Mouse (Mus musculus) forebrain, embryonic 15.5 days (tissue): ENCODE data around the gene Gm10778. TPM values are rescaled to one million over a fixed set of nuclear protein-coding genes. Genes with fewer than 3 reads are reported as not detected.

ENCODE experiments used
- ATAC-seq: fragments of 200-750 bp; cut with Nextera tagmentation; replicated peaks from 2 replicates; pipeline ENCODE4 v1.8.0; 2017; ENCODE audit warnings: mild to moderate bottlenecking, moderate TSS enrichment, moderate library complexity
- H3K27ac ChIP-seq: fragments of 300-500 bp; sonication (generic); replicated peaks from 2 replicates; pipeline ENCODE4 v1.5.1; 2015; ENCODE audit warnings: mild to moderate bottlenecking, inconsistent platforms
- H3K27me3 ChIP-seq: fragments of 300-500 bp; sonication (generic); 2 replicates; pipeline ENCODE4 v1.6.1; 2015; ENCODE audit warnings: inconsistent platforms
- H3K36me3 ChIP-seq: fragments of 300-500 bp; sonication (generic); 2 replicates; pipeline ENCODE4 v1.6.1; 2015; ENCODE audit warnings: mild to moderate bottlenecking, inconsistent platforms
- H3K4me1 ChIP-seq: fragments of 300-500 bp; sonication (generic); 2 replicates; pipeline ENCODE4 v1.6.1; 2015; ENCODE audit warnings: inconsistent platforms
- H3K4me2 ChIP-seq: fragments of 300-500 bp; sonication (generic); replicated peaks from 2 replicates; pipeline ENCODE4 v1.6.1; 2015; ENCODE audit warnings: mild to moderate bottlenecking, inconsistent platforms
- H3K4me3 ChIP-seq: fragments of 300-500 bp; sonication (generic); 2 replicates; pipeline ENCODE4 v1.5.1; 2015; ENCODE audit warnings: mild to moderate bottlenecking, inconsistent platforms
- H3K9ac ChIP-seq: fragments of 300-500 bp; sonication (generic); replicated peaks from 2 replicates; pipeline ENCODE4 v1.6.1; 2015; ENCODE audit warnings: mild to moderate bottlenecking, inconsistent platforms
- H3K9me3 ChIP-seq: fragments of 300-500 bp; sonication (generic); 2 replicates; pipeline ENCODE4 v1.6.1; 2016; ENCODE audit warnings: inconsistent platforms
- WGBS: fragments of 180-500 bp; shearing (Covaris S2); methylation state at CpG from one replicate; pipeline ENCODE4 v1.1.7; 2015; ENCODE audit warnings: mixed read lengths; 5-methylcytosine and 5-hydroxymethylcytosine counted together
- polyA plus RNA-seq: library from polyadenylated mRNA; unstranded; fragments of >200 nt; fragmentation: Nextera tagmentation; extraction: Ambion mirVana; gene quantifications from 2 replicates; pipeline ENCODE4 v1.2.1, GENCODE M21; 2015

Gm10778 gene
- polyA plus RNA-seq, 1 experiment from 2014 or later, result 6.3 TPM

GRCm38 (mm10) chr10:81608308-81608707 is 40.6 kb upstream of the Gm10778 start:
- no peak overlapping the region for H3K27ac ChIP-seq
- WGBS, result 100% methylated on average over 1 of the region's 1 CpGs
- H3K4me1 ChIP-seq, result peaks cover 18% of the 10 kb centered on the region
- no peak for ATAC-seq
- no peak overlapping the region for H3K4me2 ChIP-seq
- H3K9me3 ChIP-seq, result no peaks in the 10 kb centered on the region
- no peaks in the 10 kb centered on the region for H3K27me3 ChIP-seq
- no peak overlapping the region for H3K4me3 ChIP-seq
- no peak overlapping the region for H3K9ac ChIP-seq
- no peaks in the 10 kb centered on the region for H3K36me3 ChIP-seq

GRCm38 (mm10) chr10:81612779-81613178 is 36.1 kb upstream of the Gm10778 start:
- no peak overlapping the region for H3K27ac ChIP-seq
- H3K4me3 ChIP-seq, result no peak overlapping the region
- 69% methylated on average over 3 of the region's 3 CpGs for WGBS
- H3K36me3 ChIP-seq, result no peaks in the 10 kb centered on the region
- no peak overlapping the region for H3K4me2 ChIP-seq
- H3K9me3 ChIP-seq, result no peaks in the 10 kb centered on the region
- H3K9ac ChIP-seq, result no peak overlapping the region
- no peaks in the 10 kb centered on the region for H3K27me3 ChIP-seq
- ATAC-seq, result no peak
- no peaks in the 10 kb centered on the region for H3K4me1 ChIP-seq

DNA sequence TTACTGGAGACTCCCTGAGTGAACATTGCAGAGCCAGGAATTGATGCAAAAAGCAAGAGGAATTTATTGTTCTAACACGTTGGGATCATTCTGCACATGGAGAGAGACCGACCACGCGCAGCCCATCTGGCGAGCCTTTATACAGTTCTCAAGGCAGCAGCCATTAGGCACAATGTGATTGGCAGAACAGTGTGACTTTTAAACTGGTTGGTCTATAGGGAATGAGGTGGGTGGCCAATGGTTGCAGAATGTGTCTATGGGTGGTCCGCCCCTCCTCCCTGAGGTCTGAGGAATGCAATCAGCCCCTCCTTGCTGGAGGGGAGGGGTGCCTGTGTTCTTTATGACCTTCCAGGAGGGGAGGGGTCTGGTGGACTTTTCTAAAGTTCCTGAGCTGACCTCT is 33.4 kb upstream of the Gm10778 start:
- Histone ChIP-seq H3K9me3 (no peaks in the 10 kb centered on the region), H3K4me1 (no peaks in the 10 kb centered on the region), H3K27ac (no peak overlapping the region), H3K4me3 (no peak overlapping the region), H3K4me2 (no peak overlapping the region), H3K36me3 (no peaks in the 10 kb centered on the region), H3K9ac (no peak overlapping the region), H3K27me3 (no peaks in the 10 kb centered on the region)
- 65% methylated on average over 6 of the region's 6 CpGs for WGBS
- ATAC-seq, result no peak

GRCm38 (mm10) chr10:81619976-81620375 is 28.9 kb upstream of the Gm10778 start:
- no peaks in the 10 kb centered on the region for H3K4me1 ChIP-seq
- no peak overlapping the region for H3K27ac ChIP-seq
- peaks cover 33% of the 10 kb centered on the region for H3K36me3 ChIP-seq
- H3K9ac ChIP-seq, result no peak overlapping the region
- no peak overlapping the region for H3K4me2 ChIP-seq
- no peaks in the 10 kb centered on the region for H3K27me3 ChIP-seq
- no peak for ATAC-seq
- H3K4me3 ChIP-seq, result no peak overlapping the region
- WGBS, result 89% methylated on average over 5 of the region's 5 CpGs
- H3K9me3 ChIP-seq, result no peaks in the 10 kb centered on the region

DNA sequence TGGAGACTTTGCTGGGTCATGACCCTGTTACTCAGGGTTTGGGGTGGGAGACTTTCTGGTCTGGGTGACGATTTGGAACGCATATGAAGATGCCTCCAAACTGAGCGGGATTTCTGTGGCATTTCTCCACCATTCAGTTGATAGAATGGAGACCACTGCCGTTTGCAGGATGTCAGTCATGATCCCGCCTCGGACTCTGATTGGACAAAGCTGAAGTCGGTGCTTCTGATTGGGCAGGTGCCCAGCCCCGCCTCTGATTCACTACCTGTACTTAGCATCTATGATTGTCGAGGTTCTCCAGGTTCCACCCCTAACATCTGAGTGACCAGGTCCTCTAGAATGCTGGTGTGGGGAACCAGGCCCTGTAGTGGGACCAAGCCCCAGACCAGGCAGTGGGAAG is 28.1 kb upstream of the Gm10778 start:
- H3K4me1 ChIP-seq, result no peaks in the 10 kb centered on the region
- peaks cover 35% of the 10 kb centered on the region for H3K36me3 ChIP-seq
- H3K4me3 ChIP-seq, result no peak overlapping the region
- WGBS, result 66% methylated on average over 9 of the region's 9 CpGs
- ATAC-seq, result no peak
- H3K9ac ChIP-seq, result no peak overlapping the region
- H3K9me3 ChIP-seq, result no peaks in the 10 kb centered on the region
- H3K4me2 ChIP-seq, result no peak overlapping the region
- no peak overlapping the region for H3K27ac ChIP-seq
- no peaks in the 10 kb centered on the region for H3K27me3 ChIP-seq

DNA sequence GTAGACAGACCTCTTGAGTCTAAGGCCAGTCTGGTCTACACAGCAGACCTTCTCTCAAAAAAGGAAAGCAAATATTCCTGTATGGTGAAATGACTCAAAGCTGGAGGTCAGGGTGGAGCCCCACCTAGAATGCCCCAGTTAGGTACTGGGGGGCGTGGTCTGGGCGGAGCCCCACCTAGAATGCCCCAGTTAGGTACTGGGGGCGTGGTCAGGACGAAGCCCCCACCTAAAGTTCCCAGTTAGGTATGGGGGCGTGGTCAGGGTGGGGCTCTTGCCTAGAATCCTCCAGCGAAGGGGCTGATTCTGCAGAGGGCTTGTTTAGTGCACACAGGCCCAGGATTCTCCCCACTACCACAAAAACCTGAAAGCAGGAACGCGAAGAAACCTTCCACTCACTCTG is 25.4 kb upstream of the Gm10778 start:
- Histone ChIP-seq H3K36me3 (peaks cover 35% of the 10 kb centered on the region), H3K27ac (no peak overlapping the region), H3K27me3 (no peaks in the 10 kb centered on the region), H3K4me1 (peaks cover 20% of the 10 kb centered on the region), H3K4me3 (no peak overlapping the region), H3K9ac (no peak overlapping the region), H3K9me3 (no peaks in the 10 kb centered on the region), H3K4me2 (no peak overlapping the region)
- ATAC-seq, result no peak
- WGBS, result 60% methylated on average over 8 of the region's 8 CpGs

GRCm38 (mm10) chr10:81626101-81626993 is 22.5 kb upstream of the Gm10778 start:
- no peaks in the 10 kb centered on the region; the same call in 1 of the 2 replicates for H3K27me3 ChIP-seq
- H3K36me3 ChIP-seq, result peaks cover 31% of the 10 kb centered on the region
- peaks cover 21% of the 10 kb centered on the region for H3K4me1 ChIP-seq
- peak overlapping the region; percentile 63 for H3K4me3 ChIP-seq
- no peaks in the 10 kb centered on the region for H3K9me3 ChIP-seq
- peak overlapping the region; percentile 65 for H3K9ac ChIP-seq
- 89% methylated on average over 22 of the region's 22 CpGs for WGBS
- H3K27ac ChIP-seq, result peak overlapping the region; percentile 89
- ATAC-seq, result no peak
- peak overlapping the region; percentile 65 for H3K4me2 ChIP-seq

DNA sequence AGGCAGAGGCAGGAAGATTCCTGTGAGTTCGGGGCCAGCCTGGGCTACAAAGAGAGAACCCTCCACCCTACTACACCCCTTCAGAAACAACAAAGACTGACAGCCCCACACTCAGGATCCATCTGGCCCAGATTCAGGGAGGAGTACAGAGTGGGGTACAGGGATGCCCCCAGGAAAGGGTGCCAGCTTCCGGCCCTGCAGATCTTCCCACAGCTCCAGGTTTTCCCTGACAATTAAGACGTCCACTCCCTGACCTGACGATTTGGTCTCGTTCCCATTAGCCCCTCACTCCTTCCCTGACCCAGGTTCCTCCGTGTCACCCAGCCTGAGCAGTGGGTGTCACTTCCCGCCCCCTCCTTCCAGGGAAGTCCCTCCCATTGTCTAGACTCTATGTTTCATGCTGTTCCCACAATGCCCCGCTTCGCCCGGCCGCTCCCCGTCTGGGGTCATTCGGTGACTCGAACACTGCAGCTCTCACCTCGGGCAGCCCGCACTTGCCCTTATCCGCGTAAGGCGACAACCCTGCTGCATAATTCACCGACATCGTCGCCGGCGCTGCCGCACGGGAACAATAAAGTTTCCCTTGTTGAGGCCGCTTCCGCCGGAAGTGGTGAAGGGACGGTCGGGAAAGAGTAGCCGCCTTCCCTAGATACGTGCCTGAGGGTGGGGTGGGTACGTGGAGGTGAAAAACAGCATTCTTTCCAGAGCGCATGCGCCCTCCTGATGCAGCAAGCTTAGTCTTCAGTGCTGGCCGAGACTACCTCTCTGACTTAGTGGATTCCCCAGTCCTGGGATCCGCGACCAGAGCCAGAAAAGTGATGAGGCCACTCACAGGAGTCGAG is 21.6 kb upstream of the Gm10778 start, which contains the start of gene Sirt6:
TSS of gene Sirt6 (minus strand) at position 804 of the 842 bp plus-strand sequence.
- Histone ChIP-seq H3K36me3 (peaks cover 24% of the 10 kb centered on the region), H3K4me3 (peak within 1 kb of the TSS; percentile 63), H3K4me2 (peak within 1 kb of the TSS; percentile 65), H3K27ac (peak within 1 kb of the TSS; percentile 89), H3K4me1 (peaks cover 21% of the 10 kb centered on the region), H3K9ac (peak within 1 kb of the TSS; percentile 65), H3K9me3 (no peaks in the 10 kb centered on the region), H3K27me3 (no peaks in the 10 kb centered on the region; the same call in 1 of the 2 replicates)
- 5% methylated on average over 40 of the region's 40 CpGs for WGBS
- peak; percentile 93 for ATAC-seq

GRCm38 (mm10) chr10:81627836-81628220 is 21.0 kb upstream of the Gm10778 start:
- peak; percentile 47 for ATAC-seq
- peak overlapping the region; percentile 89 for H3K27ac ChIP-seq
- H3K36me3 ChIP-seq, result peaks cover 20% of the 10 kb centered on the region
- no peaks in the 10 kb centered on the region; the same call in 1 of the 2 replicates for H3K27me3 ChIP-seq
- peak overlapping the region; percentile 65 for H3K4me2 ChIP-seq
- peak overlapping the region; percentile 65 for H3K9ac ChIP-seq
- H3K9me3 ChIP-seq, result no peaks in the 10 kb centered on the region
- WGBS, result 62% methylated on average over 7 of the region's 7 CpGs
- peaks cover 21% of the 10 kb centered on the region for H3K4me1 ChIP-seq
- H3K4me3 ChIP-seq, result peak overlapping the region; percentile 63

GRCm38 (mm10) chr10:81628390-81628789 is 20.5 kb upstream of the Gm10778 start, which contains the start of gene Ankrd24:
Ankrd24 (plus strand) TSS chr10:81628540.
- Histone ChIP-seq H3K9ac (peak within 1 kb of the TSS; percentile 65), H3K4me1 (peaks cover 26% of the 10 kb centered on the region), H3K9me3 (no peaks in the 10 kb centered on the region), H3K36me3 (peaks cover 16% of the 10 kb centered on the region), H3K27ac (peak within 1 kb of the TSS; percentile 89), H3K4me3 (peak within 1 kb of the TSS; percentile 63), H3K27me3 (no peaks in the 10 kb centered on the region; the same call in 1 of the 2 replicates), H3K4me2 (peak within 1 kb of the TSS; percentile 65)
- ATAC-seq, result no peak
- WGBS, result 88% methylated on average over 16 of the region's 16 CpGs

- peak; percentile 86 for ATAC-seq
- H3K4me1 ChIP-seq, result peaks cover 13% of the 10 kb centered on the region
- 4% methylated on average over 37 of the region's 37 CpGs for WGBS
- no peaks in the 10 kb centered on the region for H3K9me3 ChIP-seq
- H3K27me3 ChIP-seq, result no peaks in the 10 kb centered on the region; the same call in 1 of the 2 replicates
- peak overlapping the region; percentile 70 for H3K4me2 ChIP-seq
- H3K36me3 ChIP-seq, result no peaks in the 10 kb centered on the region
- peak overlapping the region; percentile 43 for H3K4me3 ChIP-seq
- H3K27ac ChIP-seq, result no peak overlapping the region
- H3K9ac ChIP-seq, result peak overlapping the region; percentile 57
These were observed 15.4 kb upstream of the Gm10778 start for GRCm38 (mm10) chr10:81633253-81634099.
